Mouse (Mus musculus) hindbrain, postnatal 0 days (tissue): ENCODE data around the gene Arhgap45. TPM values are rescaled to one million over a fixed set of nuclear protein-coding genes. Genes with fewer than 3 reads are reported as not detected.

ENCODE experiments used
- ATAC-seq: fragments of 200-750 bp; cut with Nextera tagmentation; 2 replicates; pipeline ENCODE4 v1.8.0; 2017; ENCODE audit warnings: mild to moderate bottlenecking, moderate TSS enrichment, moderate library complexity
- DNase-seq: peaks from one replicate; pipeline ENCODE4 v3.0.0-alpha.2; 2015; ENCODE audit warnings: low spot score
- H3K27ac ChIP-seq: fragments of 300-500 bp; sonication (generic); 2 replicates; pipeline ENCODE4 v1.5.1; 2014; ENCODE audit warnings: mild to moderate bottlenecking
- H3K27me3 ChIP-seq: fragments of 300-500 bp; sonication (generic); 2 replicates; pipeline ENCODE4 v1.6.1; 2014; ENCODE audit warnings: low read length, mixed read lengths; ENCODE audit not compliant: insufficient read depth
- H3K36me3 ChIP-seq: fragments of 300-500 bp; sonication (generic); 2 replicates; pipeline ENCODE4 v1.6.1; 2014; ENCODE audit warnings: low read length, mixed read lengths; ENCODE audit not compliant: insufficient read depth
- H3K4me1 ChIP-seq: fragments of 300-500 bp; sonication (generic); 2 replicates; pipeline ENCODE4 v1.6.1; 2014; ENCODE audit warnings: antibody characterized with exemption, low read length, mixed read lengths; ENCODE audit not compliant: insufficient read depth
- H3K4me2 ChIP-seq: fragments of 300-500 bp; sonication (generic); 2 replicates; pipeline ENCODE4 v1.6.1; 2014; ENCODE audit warnings: low read depth, mild to moderate bottlenecking, low read length, moderate library complexity, mixed read lengths
- H3K4me3 ChIP-seq: fragments of 300-500 bp; sonication (generic); 2 replicates; pipeline ENCODE4 v1.5.1; 2014; ENCODE audit warnings: low read length
- H3K9ac ChIP-seq: fragments of 300-500 bp; sonication (generic); replicated peaks from 2 replicates; pipeline ENCODE4 v1.6.1; 2014; ENCODE audit warnings: mild to moderate bottlenecking, low read length, moderate library complexity, mixed read lengths
- H3K9me3 ChIP-seq: fragments of 300-500 bp; sonication (generic); 2 replicates; pipeline ENCODE4 v1.6.1; 2016; ENCODE audit warnings: low read length, mixed read lengths
- CTCF ChIP-seq: IDR thresholded peaks from 2 replicates; pipeline ENCODE4 v1.5.1; 2016; ENCODE audit warnings: antibody characterized with exemption, control low read depth, low read depth
- WGBS: fragments of 180-500 bp; shearing (Covaris S2); extraction: QIAGEN DNeasy Blood & Tissue Kit; methylation state at CpG from one replicate; pipeline ENCODE4 v1.1.7; 2014; 5-methylcytosine and 5-hydroxymethylcytosine counted together
- polyA plus RNA-seq: library from polyadenylated mRNA; unstranded; fragments of >200 nt; fragmentation: Nextera tagmentation; extraction: Ambion mirVana; gene quantifications from 2 replicates; pipeline ENCODE4 v1.2.1, GENCODE M21; 2015
- total RNA-seq: library from RNA; depleted of rRNA; stranded (reverse); fragments of >200 nt; gene quantifications from 2 replicates; pipeline ENCODE4 v1.2.3, GENCODE M21; 2014

Gene Arhgap45
- total and polyA plus RNA-seq, 2 experiments from 2014 or later, result 1.7 to 3.3 TPM

GRCm38 (mm10) chr10:80024229-80025043 is 8.0 kb downstream of the Arhgap45 start:
- WGBS, result 69% methylated on average over 15 of the region's 15 CpGs
- TF ChIP-seq CTCF, result no peak
- no peak overlapping the region for H3K27ac ChIP-seq

GRCm38 (mm10) chr10:80025044-80025347 is 8.5 kb downstream of the Arhgap45 start:
- TF ChIP-seq CTCF, result no peak
- Histone ChIP-seq H3K4me3 (no peak overlapping the region), H3K9ac (no peak overlapping the region), H3K27me3 (no peaks in the 10 kb centered on the region; the same call in 1 of the 2 replicates), H3K4me1 (no peaks in the 10 kb centered on the region), H3K4me2 (no peak overlapping the region), H3K27ac (no peak overlapping the region), H3K9me3 (no peaks in the 10 kb centered on the region), H3K36me3 (no peaks in the 10 kb centered on the region)
- DNase-seq, result no peak
- WGBS, result 44% methylated on average over 4 of the region's 4 CpGs
- ATAC-seq, result no peak

More at GRCm38 (mm10) chr10:80024229-80025043, 8.0 kb downstream of the Arhgap45 start:
- Histone ChIP-seq H3K4me2 (no peak overlapping the region), H3K4me3 (no peak overlapping the region), H3K9me3 (no peaks in the 10 kb centered on the region), H3K27me3 (no peaks in the 10 kb centered on the region; the same call in 1 of the 2 replicates), H3K9ac (no peak overlapping the region), H3K4me1 (no peaks in the 10 kb centered on the region), H3K36me3 (no peaks in the 10 kb centered on the region)
- no peak for DNase-seq
- no peak for ATAC-seq

GRCm38 (mm10) chr10:80025463-80025862 is 9.0 kb downstream of the Arhgap45 start:
- H3K4me2 ChIP-seq, result no peak overlapping the region
- no peaks in the 10 kb centered on the region for H3K4me1 ChIP-seq
- no peak overlapping the region for H3K4me3 ChIP-seq
- DNase-seq, result no peak
- H3K27me3 ChIP-seq, result no peaks in the 10 kb centered on the region
- no peaks in the 10 kb centered on the region for H3K9me3 ChIP-seq
- no peak overlapping the region for H3K27ac ChIP-seq
- ATAC-seq, result no peak
- no peaks in the 10 kb centered on the region for H3K36me3 ChIP-seq
- H3K9ac ChIP-seq, result no peak overlapping the region
- WGBS, result 78% methylated on average over 10 of the region's 10 CpGs
- no peak for TF ChIP-seq CTCF

- WGBS, result 61% methylated on average over 12 of the region's 12 CpGs
- no peak for TF ChIP-seq CTCF
- ATAC-seq, result no peak
These were observed 9.4 kb downstream of the Arhgap45 start for GRCm38 (mm10) chr10:80025889-80026288.

GRCm38 (mm10) chr10:80027681-80028520 is 11.4 kb downstream of the Arhgap45 start:
- TF ChIP-seq CTCF, result no peak
- Histone ChIP-seq H3K4me2 (no peak overlapping the region), H3K27me3 (no peaks in the 10 kb centered on the region), H3K27ac (no peak overlapping the region), H3K9ac (no peak overlapping the region), H3K4me1 (no peaks in the 10 kb centered on the region), H3K36me3 (no peaks in the 10 kb centered on the region), H3K9me3 (no peaks in the 10 kb centered on the region), H3K4me3 (no peak overlapping the region)
- 73% methylated on average over 20 of the region's 20 CpGs for WGBS
- DNase-seq (no peak), ATAC-seq (no peak)

More at GRCm38 (mm10) chr10:80025889-80026288, 9.4 kb downstream of the Arhgap45 start:
- Histone ChIP-seq H3K4me2 (no peak overlapping the region), H3K36me3 (no peaks in the 10 kb centered on the region), H3K27ac (no peak overlapping the region), H3K4me1 (no peaks in the 10 kb centered on the region), H3K9me3 (no peaks in the 10 kb centered on the region), H3K9ac (no peak overlapping the region), H3K4me3 (no peak overlapping the region), H3K27me3 (no peaks in the 10 kb centered on the region)
- no peak for DNase-seq

- Histone ChIP-seq H3K9me3 (no peaks in the 10 kb centered on the region), H3K27ac (no peak overlapping the region), H3K4me2 (no peak overlapping the region), H3K9ac (no peak overlapping the region), H3K4me3 (no peak overlapping the region), H3K36me3 (no peaks in the 10 kb centered on the region), H3K27me3 (no peaks in the 10 kb centered on the region), H3K4me1 (no peaks in the 10 kb centered on the region)
- no peak for TF ChIP-seq CTCF
- DNase-seq, result no peak
- no peak for ATAC-seq
- 91% methylated on average over 13 of the region's 13 CpGs for WGBS
These were observed 12.0 kb downstream of the Arhgap45 start for GRCm38 (mm10) chr10:80028521-80028846.
